Mouse (Mus musculus) midbrain, embryonic 11.5 days (tissue): ENCODE data around the gene Sh3gl3. TPM values are rescaled to one million over a fixed set of nuclear protein-coding genes. Genes with fewer than 3 reads are reported as not detected.

ENCODE experiments used
- polyA plus RNA-seq: library from polyadenylated mRNA; unstranded; fragments of >200 nt; fragmentation: Nextera tagmentation; extraction: Ambion mirVana; gene quantifications from 2 replicates; pipeline ENCODE4 v1.2.1, GENCODE M21; 2014

Gene Sh3gl3
- polyA plus RNA-seq, 1 experiment from 2014 or later, result 16.4 TPM

Other genes starting within 250 kb of the Sh3gl3 start
- 40.2 and 42.0 TPM in 2 replicates for gene Hdgfl3, start 239.4 kb upstream of the Sh3gl3 start, polyA plus RNA-seq
- 0.32 and 0.44 TPM in 2 replicates for gene Bnc1, start 181.5 kb upstream of the Sh3gl3 start, polyA plus RNA-seq
- not detected in 2 replicates for gene Adamtsl3, start 161.9 kb downstream of the Sh3gl3 start, polyA plus RNA-seq